Mouse (Mus musculus) heart, adult 2 months (tissue): ENCODE results near the gene Cpsf6.

Experiments
- CTCF ChIP-seq: fragments of 200-600 bp; IDR thresholded peaks from 2 replicates; pipeline ENCODE4 v1.8.1; 2022; ENCODE audit warnings: antibody characterized with exemption, mild to moderate bottlenecking, moderate library complexity
- EP300 ChIP-seq: fragments of 200-500 bp; IDR thresholded peaks from 2 replicates; pipeline ENCODE4 v1.6.1; 2011; ENCODE audit warnings: low read depth, low read length, control low read depth; ENCODE audit not compliant: insufficient read depth
- POLR2A ChIP-seq: fragments of 200-500 bp; IDR thresholded peaks from 2 replicates; pipeline ENCODE4 v1.6.1; 2011; ENCODE audit warnings: mild to moderate bottlenecking, low read depth, low read length, control low read depth; ENCODE audit not compliant: insufficient read depth

DNA sequence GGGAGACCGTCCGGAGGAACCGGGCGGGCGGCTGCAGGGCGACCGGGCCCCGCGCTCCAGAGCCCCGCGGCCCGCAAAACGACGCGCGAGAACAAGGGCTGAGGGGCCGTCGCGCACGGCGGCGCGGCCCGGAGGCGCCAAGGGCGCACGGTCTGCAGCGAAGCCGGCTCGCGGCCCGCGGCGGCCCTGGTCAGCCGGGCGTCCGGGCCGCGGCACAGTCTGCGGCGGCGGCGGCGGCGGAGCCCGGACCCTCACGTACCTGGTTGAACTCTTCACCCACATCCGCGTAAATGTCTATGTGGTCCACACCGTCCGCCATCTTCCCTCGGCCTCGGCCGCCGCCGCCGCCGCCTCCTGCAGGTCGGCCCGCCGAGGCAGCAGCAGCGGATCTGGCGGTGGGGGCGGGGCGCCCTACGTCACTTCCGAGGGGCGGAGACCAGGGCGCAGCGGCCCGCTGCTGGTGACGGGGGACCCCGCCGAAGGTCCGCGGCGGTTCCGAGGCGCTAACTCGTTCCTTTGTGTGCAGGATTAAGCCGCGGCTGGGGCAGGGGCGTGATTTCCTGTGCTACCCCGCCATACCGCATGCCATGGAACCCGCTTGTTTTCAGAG, 3.1 kb downstream of the Cpsf6 start:
- TF ChIP-seq CTCF, result peak; percentile 54
- TF ChIP-seq POLR2A, result peak; percentile 94
- no peak for TF ChIP-seq EP300
